Mouse (Mus musculus) erythroblast, adult 5-6 weeks (primary cell): Measurements from ENCODE around the gene Hras. TPM values are rescaled to one million over a fixed set of nuclear protein-coding genes. Genes with fewer than 3 reads are reported as not detected.

Experiments
- ATAC-seq: replicated peaks from 2 replicates; pipeline ENCODE4 v1.8.0; 2016; ENCODE audit warnings: moderate number of reproducible peaks, mild to moderate bottlenecking, moderate TSS enrichment, inconsistent platforms; ENCODE audit not compliant: poor library complexity, low FRiP score, severe bottlenecking
- total RNA-seq, 2 experiments: library from RNA; stranded (forward) in 1 of 2; stranded (reverse) in 1 of 2; fragments of 150-400 nt in 1 of 2; fragments of 200-764, 138-1000 nt in 1 of 2; gene quantifications; 2 replicates each; pipeline versions ENCODE4 v1.2.3 to v1.2.4; 2015 to 2017; ENCODE audit warnings: low replicate concordance in 2 of 2

The Hras gene
- total RNA-seq (2015; ENCODE audit: low replicate concordance): 3.8 and 24.9 TPM in 2 replicates
- total RNA-seq (2017; ENCODE audit: low replicate concordance): 11.4 and 20.8 TPM in 2 replicates

DNA sequence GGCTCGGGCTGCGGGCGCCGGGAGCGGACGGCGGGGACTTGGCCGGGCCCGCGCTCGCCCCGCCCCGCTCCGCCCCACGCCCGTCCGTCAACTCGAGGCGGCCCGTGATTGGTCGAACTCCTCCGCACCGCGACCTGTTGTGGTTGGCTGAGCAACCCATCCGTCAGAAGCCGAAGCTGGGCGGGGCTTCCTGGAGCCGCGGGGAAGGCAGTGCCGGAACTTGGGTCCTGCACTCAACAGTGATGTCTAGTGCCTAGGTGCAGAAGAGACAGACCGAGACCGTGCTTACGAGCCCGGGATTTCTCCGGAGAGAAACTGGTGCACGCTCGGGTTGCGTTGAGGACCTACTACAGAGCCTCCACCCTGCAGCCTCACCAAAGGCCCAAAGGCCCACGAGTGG lies at the start of gene Hras, which contains the start of gene Lrrc56:
TSS of gene Hras (minus strand) at position 58 of the 400 bp plus-strand sequence.
TSS of gene Lrrc56 (plus strand) at position 210 of the 400 bp plus-strand sequence.
- peak; percentile 85 for ATAC-seq

GRCm38 (mm10) chr7:141231551-141231950 lies 37.7 kb upstream of the Hras start:
- ATAC-seq: no peak

DNA sequence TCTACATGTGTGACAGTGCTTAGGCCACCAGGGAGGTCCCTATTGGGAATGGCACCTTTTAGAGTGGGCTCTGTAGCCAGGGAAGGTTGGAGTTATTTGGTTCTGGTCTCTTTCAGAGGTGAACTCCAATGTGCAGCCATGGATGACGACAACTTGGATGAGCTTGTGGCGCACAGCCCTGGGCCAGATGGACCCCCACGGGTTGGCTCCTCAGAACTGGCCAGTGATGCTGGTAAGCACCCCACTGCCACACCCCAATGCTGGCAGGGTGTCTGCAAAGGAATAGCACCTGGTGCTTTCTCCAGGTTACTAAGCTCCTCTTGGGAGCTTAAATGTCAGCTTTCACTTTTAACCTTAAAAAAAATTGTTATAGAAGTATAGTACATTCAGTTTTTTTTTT lies 37.3 kb upstream of the Hras start:
- no peak for ATAC-seq

GRCm38 (mm10) chr7:141230570-141230969 lies 36.8 kb upstream of the Hras start:
- no peak for ATAC-seq

GRCm38 (mm10) chr7:141229702-141230101 lies 35.9 kb upstream of the Hras start:
- no peak for ATAC-seq

DNA sequence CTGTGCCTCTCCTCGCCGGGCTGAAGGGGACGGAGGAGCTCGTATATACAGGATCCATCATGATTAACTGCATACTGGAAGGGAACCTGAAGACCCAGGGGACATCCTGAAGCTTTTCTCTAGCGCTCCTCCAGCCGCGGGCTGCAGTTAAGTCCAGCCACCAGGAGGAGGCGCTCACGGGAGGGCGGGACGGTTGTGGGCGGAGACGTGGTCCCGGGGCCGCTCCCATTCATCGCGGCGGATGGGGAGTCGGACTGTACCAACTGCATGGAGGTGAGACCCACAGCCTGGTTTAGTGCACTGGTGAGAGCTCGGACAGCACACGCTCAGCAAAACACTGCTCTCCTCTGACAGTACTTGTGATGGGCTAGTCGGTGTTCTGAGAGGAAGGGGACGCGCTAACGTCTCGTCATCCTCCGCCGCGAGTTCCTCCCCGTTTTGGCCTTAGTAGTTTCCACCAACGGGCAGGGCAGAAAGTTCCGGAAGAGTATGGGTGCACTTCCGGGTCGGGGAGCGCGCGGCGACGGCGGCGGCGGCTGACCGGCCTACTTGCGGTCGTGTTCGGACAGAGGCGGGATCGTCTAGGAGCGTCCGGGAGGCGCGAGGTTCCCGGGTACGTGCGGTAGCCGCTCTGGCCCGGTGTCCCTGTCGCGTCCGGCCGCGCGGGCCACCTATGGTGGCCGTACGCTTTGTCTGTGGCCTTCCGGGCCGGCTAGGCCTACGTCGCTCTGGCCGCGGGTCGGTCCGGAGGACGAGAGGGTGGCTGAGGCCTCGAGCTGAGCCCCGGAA lies 34.7 kb upstream of the Hras start, which contains the start of gene Phrf1:
TSS of gene Phrf1 (plus strand) at position 506 of the 789 bp plus-strand sequence.
- ATAC-seq: peak; percentile 94

GRCm38 (mm10) chr7:141227796-141228195 lies 34.0 kb upstream of the Hras start:
- ATAC-seq: no peak

- no peak for ATAC-seq
Measured at GRCm38 (mm10) chr7:141226535-141226934, 32.7 kb upstream of the Hras start.

DNA sequence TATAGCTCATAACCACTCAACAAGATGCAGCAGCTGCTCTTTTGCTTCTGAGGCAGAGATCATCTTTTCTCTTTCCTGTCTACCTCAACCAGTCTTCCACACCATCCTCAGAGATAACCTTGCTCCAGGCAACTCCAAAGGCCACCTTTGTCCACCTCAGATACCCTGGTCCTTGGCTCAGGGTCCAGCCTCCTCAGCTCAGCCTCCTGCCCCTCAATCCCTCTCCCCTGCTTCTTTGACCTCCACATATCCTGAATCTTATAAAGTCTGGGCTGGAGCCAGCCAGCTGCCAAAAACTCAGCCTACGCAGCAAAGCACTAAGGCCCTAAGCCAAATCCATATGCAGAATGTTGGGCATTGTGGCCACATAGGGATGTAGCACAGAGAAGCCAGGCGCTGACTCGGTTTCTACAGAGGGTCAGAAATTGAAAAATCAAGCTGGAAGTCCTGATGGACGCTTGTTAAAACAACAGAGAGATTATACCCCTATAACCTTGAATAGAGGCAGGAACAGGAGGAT lies 29.0 kb upstream of the Hras start:
- ATAC-seq: no peak

- no peak for ATAC-seq
Measured at GRCm38 (mm10) chr7:141222126-141222467, 28.3 kb upstream of the Hras start.

- peak; percentile 87 for ATAC-seq
Measured at GRCm38 (mm10) chr7:141221249-141222125, 27.7 kb upstream of the Hras start.

DNA sequence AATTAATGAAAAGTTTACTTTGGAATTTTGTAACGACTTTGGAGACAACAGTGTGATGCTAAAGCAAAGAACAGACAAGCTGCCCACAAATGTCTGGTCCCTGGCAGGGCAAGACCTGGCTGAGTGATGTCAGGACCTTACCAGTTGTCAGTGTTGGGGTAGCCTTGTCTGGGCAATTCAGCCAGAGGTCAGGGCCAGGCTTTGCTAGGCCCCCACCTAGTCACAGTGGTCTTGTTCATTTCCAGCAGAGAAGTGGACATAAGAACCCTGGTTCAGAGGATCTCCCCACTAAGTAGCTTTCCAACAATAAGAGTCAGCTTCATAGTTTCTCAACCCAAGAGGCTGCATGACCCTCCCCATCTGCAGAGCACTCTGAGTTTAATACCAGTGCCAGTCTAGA lies 26.6 kb upstream of the Hras start:
- no peak for ATAC-seq

DNA sequence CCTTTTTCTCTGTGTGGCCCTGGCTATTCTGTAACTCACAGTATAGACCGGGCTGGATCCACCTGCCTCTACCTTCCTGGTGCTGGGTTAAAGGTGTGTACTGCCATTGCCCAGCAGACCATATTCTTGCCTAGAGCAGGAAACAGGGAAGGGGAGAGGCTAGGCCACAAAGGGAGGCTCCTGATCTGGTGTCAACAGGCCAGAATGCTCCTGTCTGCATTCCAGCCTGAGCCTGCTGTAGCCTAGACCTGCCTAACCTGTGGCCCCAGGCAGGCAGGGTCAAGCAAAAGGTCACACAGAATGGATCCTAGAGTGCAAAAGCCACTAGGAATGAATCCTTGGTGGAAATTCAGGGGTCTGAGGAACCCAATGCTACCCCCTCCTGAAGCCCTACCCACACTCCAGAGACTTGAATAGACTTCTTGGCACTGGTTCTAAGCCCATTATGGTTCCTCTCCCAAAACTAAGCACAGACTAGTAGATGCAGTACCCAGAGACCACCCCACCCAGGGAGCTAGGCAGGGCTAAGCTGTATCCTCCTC lies 25.8 kb upstream of the Hras start:
- no peak for ATAC-seq

DNA sequence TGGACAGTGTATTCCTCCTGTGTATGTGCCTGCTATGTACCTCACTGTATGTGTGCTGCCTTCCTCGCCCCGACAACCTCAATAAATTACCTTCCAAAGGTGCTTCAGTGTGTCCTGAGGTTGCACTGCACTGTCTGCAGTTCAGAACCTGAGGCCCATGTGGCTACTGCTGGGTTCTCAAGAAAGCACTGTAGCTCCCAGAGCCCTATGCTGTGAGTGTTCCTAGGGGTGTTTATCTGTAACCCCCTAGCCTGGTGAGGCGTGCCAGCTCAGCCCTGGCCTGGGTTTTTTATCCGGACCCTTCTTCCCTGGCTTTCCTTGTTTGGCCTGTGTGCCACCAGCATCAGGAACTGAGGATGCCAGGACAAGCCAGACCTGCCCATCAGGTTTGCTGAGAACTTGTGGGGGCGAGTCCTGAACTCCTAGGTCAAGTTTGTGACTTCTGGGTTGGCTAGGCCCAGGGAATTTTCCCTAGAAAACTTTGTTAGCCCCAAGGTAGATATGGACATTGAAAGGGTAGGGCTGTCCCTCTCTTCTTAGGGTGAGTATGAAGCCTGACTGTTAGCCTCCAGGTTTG lies 24.8 kb upstream of the Hras start:
- no peak for ATAC-seq

DNA sequence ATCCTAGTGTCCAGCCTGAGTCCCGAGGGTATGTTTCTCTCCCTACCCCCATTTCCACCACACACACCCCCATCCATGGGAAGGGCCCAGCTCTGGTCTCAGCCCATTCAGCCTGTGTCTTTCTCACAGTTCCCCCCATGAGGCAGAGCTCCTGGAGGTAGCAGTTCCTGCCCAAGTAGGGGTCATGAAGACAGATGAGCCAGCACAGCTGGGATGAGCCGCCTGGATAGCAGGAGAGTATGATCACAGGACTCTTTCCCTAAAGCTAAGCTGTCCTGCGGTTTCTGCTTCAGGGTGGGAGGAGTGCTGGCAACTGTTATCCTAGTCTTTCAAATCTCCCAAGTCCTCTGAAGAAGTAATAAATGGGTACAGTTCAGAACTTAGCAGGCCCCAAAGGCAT lies 24.3 kb upstream of the Hras start:
- ATAC-seq: no peak

GRCm38 (mm10) chr7:141217343-141218013 lies 23.7 kb upstream of the Hras start:
- ATAC-seq: no peak

DNA sequence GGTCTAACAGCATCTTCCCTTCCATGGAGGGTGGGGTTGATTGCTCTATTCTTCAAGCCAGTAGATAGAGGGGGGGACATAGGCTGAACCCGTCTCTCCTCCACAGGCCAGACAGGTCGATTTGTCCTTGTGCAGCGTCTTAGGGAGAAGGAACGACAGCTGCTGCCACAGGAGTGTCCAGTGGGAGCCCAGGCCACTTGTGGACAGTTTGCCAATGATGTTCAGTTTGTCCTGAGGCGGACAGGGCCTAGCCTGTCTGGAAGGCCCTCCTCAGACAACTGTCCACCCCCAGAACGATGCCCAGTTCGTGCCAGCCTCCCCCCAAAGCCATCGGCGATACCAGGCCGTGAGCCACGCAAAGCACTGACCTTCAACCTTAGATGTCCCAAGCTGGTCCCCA lies 23.1 kb upstream of the Hras start:
- no peak for ATAC-seq

GRCm38 (mm10) chr7:141215880-141216733 lies 22.3 kb upstream of the Hras start:
- ATAC-seq: peak; percentile 21
